Mouse (Mus musculus): ENCODE data around the gene Rreb1. TPM values are rescaled to one million over a fixed set of nuclear protein-coding genes. Genes with fewer than 3 reads are reported as not detected.
"Not testable (repeated sequence)": the region's sequence is repeated elsewhere in the genome, so short reads cannot be mapped to it uniquely, and the experiment has no call there.

The Rreb1 gene
- polyA plus RNA-seq, 1 experiment, result 6.0 TPM

DNA sequence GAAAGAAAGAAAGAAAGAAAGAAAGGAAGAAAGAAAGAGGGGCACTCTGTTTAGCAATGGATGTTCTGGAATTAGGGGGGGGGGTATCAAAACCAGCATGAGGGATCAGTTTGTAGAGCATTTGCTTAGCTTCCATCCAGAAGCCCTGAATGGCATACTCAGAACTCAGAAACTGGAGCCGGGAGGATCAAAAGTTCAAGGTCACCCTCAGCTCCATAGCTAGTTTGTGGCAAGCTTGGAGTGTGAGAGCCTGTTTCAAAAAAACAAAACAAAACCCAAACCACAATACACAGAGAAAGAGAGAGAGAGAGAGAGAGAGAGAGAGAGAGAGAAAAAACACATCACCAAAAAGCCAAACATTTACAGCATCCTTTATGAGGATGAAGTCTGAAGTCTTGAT, 57.1 kb downstream of the Rreb1 start:
- TF ChIP-seq CEBPB (IDR thresholded peaks at IDR 0.05; ENCODE audit: low read depth) (no peak), MYOD1 (IDR thresholded peaks at IDR 0.05; ENCODE audit: control insufficient read depth, insufficient read length, low read depth) (no peak), MAX (IDR thresholded peaks at IDR 0.05) (no peak), USF1 (IDR thresholded peaks at IDR 0.05; ENCODE audit: low read depth) (no peak)
- Histone ChIP-seq H3ac (ENCODE audit: control insufficient read depth, insufficient read length, low read depth) (no peak overlapping the region), H3K79me2 (ENCODE audit: control insufficient read depth, insufficient read depth) (peaks cover 100% of the 10 kb centered on the region), H3K27me3 (ENCODE audit: control insufficient read depth, insufficient read depth, insufficient read length) (no peaks in the 10 kb centered on the region), H3K4me3 (ENCODE audit: insufficient read depth, poor library complexity, severe bottlenecking) (no peak overlapping the region), H3K79me3 (ENCODE audit: low read depth) (peaks cover 83% of the 10 kb centered on the region), H3K36me3 (ENCODE audit: control insufficient read depth, insufficient read depth) (no peaks in the 10 kb centered on the region)

DNA sequence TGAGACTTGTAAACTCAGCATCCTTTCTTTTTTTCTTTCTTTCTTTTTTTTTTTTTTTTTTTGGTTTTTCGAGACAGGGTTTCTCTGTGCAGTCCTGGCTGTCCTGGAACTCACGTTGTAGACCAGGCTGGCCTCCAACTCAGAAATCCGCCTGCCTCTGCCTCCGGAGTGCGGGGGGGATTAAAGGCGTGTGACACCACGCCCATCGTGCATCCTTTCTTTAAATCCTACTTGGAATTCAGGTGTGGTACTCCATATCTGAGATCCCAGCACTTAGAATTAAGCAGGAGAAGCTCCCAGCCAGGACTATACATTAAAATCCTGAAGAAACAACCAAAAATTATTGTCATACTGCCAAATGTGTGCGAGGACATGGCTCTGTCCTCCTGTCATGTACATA, 57.6 kb downstream of the Rreb1 start:
- H3K79me2 ChIP-seq (ENCODE audit: control insufficient read depth, insufficient read depth), result peaks cover 100% of the 10 kb centered on the region
- H3K36me3 ChIP-seq (ENCODE audit: control insufficient read depth, insufficient read depth); H3K4me3 ChIP-seq (ENCODE audit: insufficient read depth, poor library complexity, severe bottlenecking); H3K27me3 ChIP-seq (ENCODE audit: control insufficient read depth, insufficient read depth, insufficient read length); H3ac ChIP-seq (ENCODE audit: control insufficient read depth, insufficient read length, low read depth): not testable (repeated sequence)
- peaks cover 83% of the 10 kb centered on the region for H3K79me3 ChIP-seq (ENCODE audit: low read depth)

DNA sequence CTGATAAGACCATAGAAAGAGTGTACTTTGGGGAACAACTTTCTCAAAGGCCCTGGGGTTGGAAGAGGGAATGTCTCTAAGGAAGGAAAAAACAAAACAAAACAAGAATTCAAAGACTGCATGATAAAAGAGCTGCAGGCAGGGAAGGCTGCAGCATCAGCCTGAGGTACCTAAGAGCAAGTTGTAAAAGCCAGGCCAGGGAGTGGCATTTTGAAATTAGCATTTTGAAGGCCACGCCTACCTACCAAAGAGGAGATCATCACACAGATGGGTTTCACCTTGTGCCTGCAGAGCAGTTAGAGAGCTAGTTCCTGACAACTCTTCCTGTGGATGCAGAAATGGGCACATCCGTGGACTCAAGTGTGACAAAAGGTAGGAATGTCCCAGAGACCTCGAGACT, 59.2 kb downstream of the Rreb1 start:
- Histone ChIP-seq H3K79me2 (ENCODE audit: control insufficient read depth, insufficient read depth) (peaks cover 100% of the 10 kb centered on the region), H3K27me3 (ENCODE audit: control insufficient read depth, insufficient read depth, insufficient read length) (no peaks in the 10 kb centered on the region), H3K4me3 (ENCODE audit: insufficient read depth, poor library complexity, severe bottlenecking) (no peak overlapping the region), H3ac (ENCODE audit: control insufficient read depth, insufficient read length, low read depth) (no peak overlapping the region), H3K79me3 (ENCODE audit: low read depth) (peaks cover 81% of the 10 kb centered on the region), H3K36me3 (ENCODE audit: control insufficient read depth, insufficient read depth) (no peaks in the 10 kb centered on the region)
- no peak for TF ChIP-seq MYOG (IDR thresholded peaks at IDR 0.05; ENCODE audit: control insufficient read depth, extremely low read depth, insufficient read length)

GRCm38 (mm10) chr13:37838260-37839183, 60.3 kb downstream of the Rreb1 start:
- TF ChIP-seq MAX (IDR thresholded peaks at IDR 0.05) (no peak), USF1 (IDR thresholded peaks at IDR 0.05; ENCODE audit: low read depth) (peak; percentile 40)
- Histone ChIP-seq H3ac (ENCODE audit: control insufficient read depth, insufficient read length, low read depth) (no peak overlapping the region), H3K27me3 (ENCODE audit: control insufficient read depth, insufficient read depth, insufficient read length) (no peaks in the 10 kb centered on the region), H3K79me3 (ENCODE audit: low read depth) (peaks cover 78% of the 10 kb centered on the region), H3K4me3 (ENCODE audit: insufficient read depth, poor library complexity, severe bottlenecking) (no peak overlapping the region), H3K36me3 (ENCODE audit: control insufficient read depth, insufficient read depth) (no peaks in the 10 kb centered on the region), H3K79me2 (ENCODE audit: control insufficient read depth, insufficient read depth) (peaks cover 100% of the 10 kb centered on the region)

- TF ChIP-seq CTCF (IDR thresholded peaks at IDR 0.05; ENCODE audit: control insufficient read depth, insufficient read depth, insufficient read length), result no peak
- no peak for TF ChIP-seq MYOD1 (IDR thresholded peaks at IDR 0.05; ENCODE audit: control insufficient read depth, insufficient read length, low read depth)
- Histone ChIP-seq H3K27me3 (ENCODE audit: control insufficient read depth, insufficient read depth, insufficient read length) (no peaks in the 10 kb centered on the region), H3K79me3 (ENCODE audit: low read depth) (peaks cover 83% of the 10 kb centered on the region), H3K4me3 (ENCODE audit: insufficient read depth, poor library complexity, severe bottlenecking) (no peak overlapping the region), H3K36me3 (ENCODE audit: control insufficient read depth, insufficient read depth) (no peaks in the 10 kb centered on the region), H3ac (ENCODE audit: control insufficient read depth, insufficient read length, low read depth) (no peak overlapping the region), H3K79me2 (ENCODE audit: control insufficient read depth, insufficient read depth) (peaks cover 99% of the 10 kb centered on the region)
Observed at GRCm38 (mm10) chr13:37843241-37843640, 65.0 kb downstream of the Rreb1 start.

- TF ChIP-seq CTCF (IDR thresholded peaks at IDR 0.05; ENCODE audit: control insufficient read depth, insufficient read depth, insufficient read length) (no peak), CEBPB (IDR thresholded peaks at IDR 0.05; ENCODE audit: low read depth) (no peak), FOSL1 (IDR thresholded peaks at IDR 0.05; ENCODE audit: insufficient read depth, low read length, poor library complexity, severe bottlenecking) (no peak), USF1 (IDR thresholded peaks at IDR 0.05; ENCODE audit: low read depth) (no peak), MAX (IDR thresholded peaks at IDR 0.05) (no peak), MYOD1 (IDR thresholded peaks at IDR 0.05; ENCODE audit: control insufficient read depth, insufficient read length, low read depth) (no peak)
- Histone ChIP-seq H3K79me2 (ENCODE audit: control insufficient read depth, insufficient read depth) (peaks cover 98% of the 10 kb centered on the region), H3ac (ENCODE audit: control insufficient read depth, insufficient read length, low read depth) (no peak overlapping the region), H3K27me3 (ENCODE audit: control insufficient read depth, insufficient read depth, insufficient read length) (no peaks in the 10 kb centered on the region), H3K79me3 (ENCODE audit: low read depth) (peaks cover 84% of the 10 kb centered on the region), H3K4me3 (ENCODE audit: insufficient read depth, poor library complexity, severe bottlenecking) (no peak overlapping the region), H3K36me3 (ENCODE audit: control insufficient read depth, insufficient read depth) (no peaks in the 10 kb centered on the region)
Observed at GRCm38 (mm10) chr13:37843844-37844243, 65.6 kb downstream of the Rreb1 start.

DNA sequence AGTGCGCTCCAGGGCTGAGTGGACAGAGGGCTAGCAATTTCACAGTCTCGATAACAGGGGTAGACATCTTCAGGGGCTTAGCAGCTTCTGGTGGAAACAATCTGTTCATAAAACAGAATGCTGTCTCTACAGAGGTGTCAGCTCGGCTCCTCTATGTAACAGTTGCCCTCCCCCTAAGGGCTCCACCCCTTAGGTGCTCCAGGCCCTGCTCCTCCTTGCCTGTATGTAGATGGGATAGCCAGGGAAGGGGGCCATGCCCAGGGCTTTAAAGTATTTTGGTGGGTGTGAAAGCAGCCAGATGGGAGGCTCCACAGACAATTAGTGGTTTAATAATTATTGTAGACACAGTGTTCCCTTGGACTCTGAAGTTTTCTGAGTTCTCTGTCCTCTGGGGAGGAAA, 67.0 kb downstream of the Rreb1 start:
- Histone ChIP-seq H3K36me3 (ENCODE audit: control insufficient read depth, insufficient read depth) (no peaks in the 10 kb centered on the region), H3K79me3 (ENCODE audit: low read depth) (peaks cover 85% of the 10 kb centered on the region), H3ac (ENCODE audit: control insufficient read depth, insufficient read length, low read depth) (no peak overlapping the region), H3K4me3 (ENCODE audit: insufficient read depth, poor library complexity, severe bottlenecking) (no peak overlapping the region), H3K27me3 (ENCODE audit: control insufficient read depth, insufficient read depth, insufficient read length) (no peaks in the 10 kb centered on the region), H3K79me2 (ENCODE audit: control insufficient read depth, insufficient read depth) (peaks cover 98% of the 10 kb centered on the region)
- TF ChIP-seq CEBPB (IDR thresholded peaks at IDR 0.05; ENCODE audit: low read depth), result no peak
- TF ChIP-seq MYOG (IDR thresholded peaks at IDR 0.05; ENCODE audit: control insufficient read depth, extremely low read depth, insufficient read length), result no peak
- no peak for TF ChIP-seq USF1 (IDR thresholded peaks at IDR 0.05; ENCODE audit: low read depth)
- TF ChIP-seq MAX (IDR thresholded peaks at IDR 0.05), result no peak
- no peak for TF ChIP-seq FOSL1 (IDR thresholded peaks at IDR 0.05; ENCODE audit: insufficient read depth, low read length, poor library complexity, severe bottlenecking)
- TF ChIP-seq MYOD1 (IDR thresholded peaks at IDR 0.05; ENCODE audit: control insufficient read depth, insufficient read length, low read depth), result no peak
- no peak for TF ChIP-seq CTCF (IDR thresholded peaks at IDR 0.05; ENCODE audit: control insufficient read depth, insufficient read depth, insufficient read length)

Data from C2C12 (cell line).